Mouse (Mus musculus) embryonic fibroblast, embryonic 13.5 days (primary cell): ENCODE measurements at regions not wholly inside any gene's neighbourhood (a gene's known extent, or its start where the extent isn't known, plus 50 kb on each side); places are given as distances from the start of the nearest gene placed in this dataset.

ENCODE experiments used
- CTCF ChIP-seq: IDR thresholded peaks from 2 replicates; pipeline ENCODE4 v1.5.1; 2011; ENCODE audit warnings: mild to moderate bottlenecking, control low read depth, low read length, moderate library complexity, borderline replicate concordance; ENCODE audit not compliant: insufficient read depth
- POLR2A ChIP-seq: IDR thresholded peaks from 2 replicates; pipeline ENCODE4 v1.6.1; 2011; ENCODE audit warnings: low read depth, mild to moderate bottlenecking, control low read depth, low read length, moderate library complexity

DNA sequence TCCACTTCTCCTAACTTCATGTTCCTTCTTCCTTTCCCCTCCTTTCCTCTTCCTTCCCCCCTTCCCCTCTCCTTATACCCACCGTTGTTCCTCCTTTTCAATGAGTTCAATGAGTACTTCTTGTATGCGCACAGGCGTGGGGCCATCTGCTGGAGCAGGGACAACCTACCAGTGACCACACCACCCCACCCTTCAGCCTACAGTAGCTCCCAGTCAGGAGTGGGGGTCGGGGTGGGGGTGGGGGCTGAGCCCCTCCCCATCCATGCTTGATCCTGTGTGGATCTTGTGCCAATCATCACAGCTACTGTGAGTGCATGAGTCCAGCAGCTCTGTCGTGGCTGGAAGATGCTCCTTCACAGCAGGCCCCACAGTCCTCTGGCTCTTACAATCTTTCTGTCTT, 143.6 kb downstream of the Chst1 start:
- TF ChIP-seq CTCF (no peak), POLR2A (no peak)
